Mouse (Mus musculus) induced T-regulatory cell, adult 2 months (primary cell): ENCODE results near the gene Olfr123.

ENCODE experiments used
- DNase-seq: peaks from one replicate; pipeline ENCODE4 v3.0.0-alpha.2; 2012; ENCODE audit warnings: low read depth

Olfr123 gene

DNA sequence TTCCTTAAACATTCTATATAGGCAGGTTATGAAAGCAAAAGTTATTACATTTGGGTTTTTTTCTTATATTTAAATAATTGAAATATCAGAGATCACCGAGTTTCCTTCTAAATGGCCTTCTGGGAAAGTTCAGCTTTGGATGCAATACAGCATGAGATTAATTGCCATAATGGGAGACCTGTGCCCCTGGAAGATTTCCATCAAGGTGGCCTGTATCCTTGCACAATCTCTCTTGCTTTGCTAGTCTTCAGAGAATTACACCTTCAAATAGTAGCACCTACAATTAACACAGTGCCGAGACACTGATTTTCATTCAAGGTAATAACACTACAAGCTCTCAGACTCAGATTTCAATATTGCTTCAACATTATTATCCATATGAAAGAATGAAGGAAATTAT lies at the start of gene Olfr123:
Gene Olfr123 (plus strand): TSS at position 301 of the 400 bp plus-strand sequence.
- no peak for DNase-seq

DNA sequence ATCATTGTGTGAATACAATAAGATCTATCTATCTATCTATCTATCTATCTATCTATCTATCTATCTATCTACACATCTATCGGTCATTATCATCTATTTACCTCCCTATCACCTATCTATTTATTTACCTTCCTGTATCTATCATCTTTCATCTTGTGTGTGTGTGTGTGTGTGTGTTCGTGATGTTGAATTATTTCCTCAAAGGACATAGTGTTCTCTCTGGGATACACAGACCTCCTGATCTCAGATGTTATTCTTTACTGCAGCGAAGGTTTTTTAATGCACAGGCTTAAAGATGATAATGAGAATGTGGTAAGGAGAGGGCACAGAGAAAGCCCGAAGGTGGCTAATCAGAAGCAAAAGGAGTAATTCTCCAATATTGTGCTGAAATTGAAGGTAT lies 25.0 kb upstream of the Olfr123 start, which contains the start of gene Olfr122:
Gene Olfr122 (plus strand): TSS at position 301 of the 400 bp plus-strand sequence.
- no peak for DNase-seq

DNA sequence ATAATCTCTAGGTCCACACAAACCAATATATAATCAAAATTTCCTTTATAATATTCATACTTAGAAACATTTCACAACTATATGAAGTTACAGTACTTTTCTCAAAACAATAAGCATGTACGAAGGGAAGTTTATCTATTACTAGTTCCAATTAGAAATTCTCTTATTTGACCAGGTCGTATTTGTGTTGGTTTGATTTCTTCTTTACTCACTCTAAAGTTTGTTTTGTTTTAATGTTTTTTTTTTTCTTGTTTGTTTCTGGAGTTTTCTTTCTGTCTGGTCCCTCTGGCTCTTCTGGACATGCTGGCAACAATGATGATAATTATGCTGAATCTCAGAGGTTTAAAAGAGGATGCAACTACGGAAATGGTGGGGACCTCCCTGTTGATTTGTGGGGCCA lies 6.3 kb downstream of the Olfr123 start, which contains the start of gene Olfr124:
Gene Olfr124 (plus strand): TSS at position 301 of the 400 bp plus-strand sequence.
- no peak for DNase-seq

DNA sequence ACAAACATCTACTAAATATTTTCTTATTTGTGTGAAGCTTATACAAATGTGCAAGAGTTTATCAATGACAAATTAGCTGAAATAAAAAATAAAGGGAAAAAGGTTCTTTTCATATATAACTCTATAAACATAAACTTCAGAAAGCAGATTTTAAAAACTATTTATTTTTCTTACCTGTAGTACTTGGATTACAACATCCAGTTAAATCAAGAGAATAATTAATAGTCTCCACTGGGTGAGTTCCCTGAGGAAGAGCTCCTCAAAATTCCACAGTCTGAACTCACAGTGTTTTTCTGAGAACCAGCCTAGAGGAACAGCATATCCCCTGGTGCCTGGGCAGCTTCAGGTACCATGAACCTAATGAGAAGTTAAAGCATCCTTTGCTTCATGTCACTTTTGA lies 39.3 kb downstream of the Olfr123 start, which contains the start of gene Olfr125:
Gene Olfr125 (plus strand): TSS at position 301 of the 400 bp plus-strand sequence.
- no peak for DNase-seq

DNA sequence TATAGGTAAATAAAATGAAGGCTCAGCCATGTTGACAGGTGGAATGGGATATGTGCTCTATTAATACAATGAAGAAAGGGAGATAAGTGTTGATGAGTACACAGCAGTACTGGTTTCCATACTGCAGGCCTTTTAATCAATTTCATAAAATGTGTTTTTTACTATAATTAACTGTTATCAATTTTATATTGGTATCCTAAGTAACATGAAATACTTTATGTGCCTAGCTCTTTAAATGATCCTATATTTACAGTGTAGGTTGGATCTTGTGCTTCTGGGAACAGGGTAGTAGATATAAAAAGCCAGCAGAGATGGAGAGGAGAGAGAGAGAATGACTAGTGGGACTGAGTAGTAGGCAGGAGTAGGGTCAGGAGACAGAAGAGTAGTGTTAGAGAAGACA lies 53.9 kb downstream of the Olfr123 start, which contains the start of gene Olfr126:
Gene Olfr126 (plus strand): TSS at position 301 of the 400 bp plus-strand sequence.
- DNase-seq = no peak
